Mouse (Mus musculus): Measurements from ENCODE around the gene Secisbp2.

DNA sequence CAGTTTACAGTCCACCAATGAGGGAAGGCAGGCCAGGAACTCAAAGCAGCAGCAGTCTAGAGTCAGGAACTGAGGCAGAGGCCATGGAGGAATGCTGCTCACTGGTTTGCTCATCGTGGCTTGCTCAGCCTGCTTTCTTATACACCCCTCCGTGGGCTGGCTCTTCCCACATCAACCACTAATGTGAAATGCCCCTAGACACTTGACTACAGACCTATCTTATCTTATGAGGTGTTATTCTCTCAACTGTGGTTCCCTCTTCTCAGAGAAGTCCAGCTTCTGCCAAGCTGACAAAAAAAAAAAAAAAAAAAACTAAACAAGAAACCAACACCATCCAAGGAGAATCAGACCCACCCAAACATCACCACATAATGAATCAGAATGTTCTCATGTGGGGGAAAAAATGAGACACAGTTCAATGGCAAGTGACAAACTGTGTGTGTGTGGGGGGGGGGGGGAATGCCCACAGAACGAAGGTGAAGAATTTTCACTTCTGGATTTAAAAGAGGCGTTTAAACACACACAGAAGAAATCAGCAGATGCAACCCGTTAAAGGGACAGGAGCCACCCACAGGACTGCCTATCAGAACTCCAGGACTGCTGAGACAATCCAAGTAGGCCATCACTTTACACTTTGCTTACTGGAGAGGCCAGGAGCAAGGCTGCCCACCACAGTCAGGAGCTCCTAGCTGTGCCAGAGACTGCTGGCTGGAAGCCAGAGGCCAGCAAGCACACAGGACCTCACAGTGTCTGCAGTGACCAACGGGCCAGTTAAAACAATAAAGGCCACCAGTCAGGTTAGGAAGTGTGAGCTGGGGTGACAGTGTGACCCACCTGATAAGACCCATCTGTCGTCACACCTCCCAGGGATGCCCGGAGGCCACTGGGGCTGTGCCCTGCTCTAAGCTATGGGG is 65.1 kb downstream of the Secisbp2 start:
- TF ChIP-seq CTCF (IDR thresholded peaks at IDR 0.05; ENCODE audit: control insufficient read depth, insufficient read depth, low read length) (no peak), POLR2A (IDR thresholded peaks at IDR 0.05; ENCODE audit: borderline replicate concordance, control insufficient read depth, low read depth, low read length) (no peak)
